Mouse (Mus musculus) bone marrow, adult 2 months (tissue): ENCODE measurements around the gene Six1.

Experiments
- CTCF ChIP-seq: fragments of 200-500 bp; IDR thresholded peaks from 2 replicates; pipeline ENCODE4 v1.5.1; 2011; ENCODE audit warnings: low read length, control low read depth; ENCODE audit not compliant: control insufficient read depth, insufficient read depth
- POLR2A ChIP-seq: fragments of 200-500 bp; IDR thresholded peaks from 2 replicates; pipeline ENCODE4 v1.6.1; 2011; ENCODE audit warnings: low read depth, mild to moderate bottlenecking, control low read depth, low read length, borderline replicate concordance; ENCODE audit not compliant: control insufficient read depth

DNA sequence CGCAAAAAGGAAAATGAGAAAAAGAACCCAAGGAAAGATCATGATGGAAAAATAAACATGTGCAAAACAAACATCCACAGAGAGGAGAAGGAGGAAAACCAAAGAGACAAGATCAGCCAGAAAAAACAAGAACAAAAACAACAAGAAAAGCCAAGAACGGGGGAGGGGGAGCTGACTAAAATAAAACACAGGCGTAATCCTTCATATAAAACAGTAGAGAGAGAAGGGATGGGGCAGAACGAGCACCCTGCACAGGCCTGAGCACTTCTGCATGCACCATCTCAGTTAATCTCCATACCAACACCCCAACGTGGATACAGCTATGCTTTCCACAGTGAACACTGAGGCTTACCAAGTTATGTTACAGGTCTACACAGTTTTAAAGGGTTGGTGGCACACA lies 40.9 kb downstream of the Six1 start:
- TF ChIP-seq CTCF, result no peak
- no peak for TF ChIP-seq POLR2A
